Mouse (Mus musculus): ENCODE measurements around the gene Tceal3. TPM values are rescaled to one million over a fixed set of nuclear protein-coding genes. Genes with fewer than 3 reads are reported as not detected.
"Not testable (repeated sequence)": the region's sequence is repeated elsewhere in the genome, so short reads cannot be mapped to it uniquely, and the experiment has no call there.

The Tceal3 gene
- 29.2 and 31.6 TPM in 2 replicates for polyA plus RNA-seq (2014; fragmentation: Nextera tagmentation; extraction: Ambion mirVana)

DNA sequence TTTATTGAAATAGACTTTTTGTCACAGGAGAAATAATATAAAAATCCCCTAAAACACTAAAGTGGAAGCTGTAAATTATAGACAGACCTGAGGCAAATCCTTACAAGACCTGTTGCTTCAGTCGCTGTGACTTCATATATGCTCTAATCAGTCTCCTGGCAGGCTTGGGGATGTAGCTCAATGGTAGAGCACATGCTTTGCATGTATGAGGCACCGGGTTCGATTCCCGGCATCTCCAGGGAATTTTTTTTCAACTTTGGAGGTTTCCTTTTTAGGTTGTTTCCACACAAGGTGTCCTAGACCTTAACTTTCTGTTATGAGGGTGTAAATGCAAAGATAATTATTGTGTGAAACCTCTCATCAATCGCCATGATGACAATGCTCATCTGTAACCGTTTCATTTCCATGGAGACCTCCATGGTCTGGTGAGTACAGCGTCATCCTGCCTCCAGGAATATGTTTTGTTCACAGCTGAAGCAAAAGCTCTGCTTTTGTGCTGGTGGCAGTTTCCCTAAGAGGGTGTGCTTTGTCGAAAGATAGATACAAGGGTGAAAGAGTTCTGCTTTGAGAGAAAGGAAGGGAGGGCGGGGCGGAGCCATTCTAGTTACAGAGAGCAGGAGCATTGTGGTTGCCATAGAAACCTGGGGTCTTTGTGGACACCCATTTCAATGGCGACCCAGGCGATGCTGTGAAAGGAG, at the start of gene Tceal3:
Gene Tceal3, plus strand, starts transcription at position 644 of the 698 bp plus-strand sequence.
- WGBS, result 43% methylated on average over 12 of the region's 12 CpGs
- H3K4me1 ChIP-seq (ENCODE audit: control insufficient read depth, insufficient read depth, low read length), result no peaks in the 10 kb centered on the region
- H3K36me3 ChIP-seq (ENCODE audit: control insufficient read depth, insufficient read depth, low read length), result no peaks in the 10 kb centered on the region
- no peaks in the 10 kb centered on the region for H3K9me3 ChIP-seq (replicated peaks; ENCODE audit: control insufficient read depth, low read length)
- ATAC-seq (peak; percentile 97), DNase-seq (ENCODE audit: low spot score) (peak; percentile 89)
- H3K27me3 ChIP-seq (replicated peaks; ENCODE audit: control insufficient read depth, insufficient read depth, low read length), result no peaks in the 10 kb centered on the region
- peak within 1 kb of the TSS; percentile 42 for H3K4me2 ChIP-seq (ENCODE audit: low read length)
- peak within 1 kb of the TSS; percentile 52 for H3K27ac ChIP-seq (ENCODE audit: low read depth, low read length)
- peak within 1 kb of the TSS; percentile 28 for H3K4me3 ChIP-seq (ENCODE audit: low read depth, low read length)
- H3K9ac ChIP-seq (ENCODE audit: low read length), result peak within 1 kb of the TSS; percentile 50; the same call in 1 of the 2 replicates

GRCm38 (mm10) chrX:136543956-136544355, 46.7 kb upstream of the Tceal3 start, which contains the start of gene Kir3dl2:
Kir3dl2 (minus strand) TSS chrX:136544056.
- not testable (repeated sequence) for H3K4me1 ChIP-seq (ENCODE audit: control insufficient read depth, insufficient read depth, low read length); ATAC-seq; H3K4me2 ChIP-seq (ENCODE audit: low read length); H3K4me3 ChIP-seq (ENCODE audit: low read depth, low read length); H3K9me3 ChIP-seq (replicated peaks; ENCODE audit: control insufficient read depth, low read length); DNase-seq (ENCODE audit: low spot score); H3K27ac ChIP-seq (ENCODE audit: low read depth, low read length); H3K36me3 ChIP-seq (ENCODE audit: control insufficient read depth, insufficient read depth, low read length); H3K27me3 ChIP-seq (replicated peaks; ENCODE audit: control insufficient read depth, insufficient read depth, low read length); H3K9ac ChIP-seq (ENCODE audit: low read length)
- WGBS, result 85% methylated on average over 1 of the region's 1 CpGs

- H3K27me3 ChIP-seq (replicated peaks; ENCODE audit: control insufficient read depth, insufficient read depth, low read length); H3K9ac ChIP-seq (ENCODE audit: low read length); H3K4me3 ChIP-seq (ENCODE audit: low read depth, low read length); DNase-seq (ENCODE audit: low spot score); H3K4me2 ChIP-seq (ENCODE audit: low read length); H3K9me3 ChIP-seq (replicated peaks; ENCODE audit: control insufficient read depth, low read length); H3K4me1 ChIP-seq (ENCODE audit: control insufficient read depth, insufficient read depth, low read length); H3K36me3 ChIP-seq (ENCODE audit: control insufficient read depth, insufficient read depth, low read length); ATAC-seq; H3K27ac ChIP-seq (ENCODE audit: low read depth, low read length): not testable (repeated sequence)
- 94% methylated on average over 9 of the region's 9 CpGs for WGBS
These were observed 21.5 kb upstream of the Tceal3 start for GRCm38 (mm10) chrX:136569094-136569493.

DNA sequence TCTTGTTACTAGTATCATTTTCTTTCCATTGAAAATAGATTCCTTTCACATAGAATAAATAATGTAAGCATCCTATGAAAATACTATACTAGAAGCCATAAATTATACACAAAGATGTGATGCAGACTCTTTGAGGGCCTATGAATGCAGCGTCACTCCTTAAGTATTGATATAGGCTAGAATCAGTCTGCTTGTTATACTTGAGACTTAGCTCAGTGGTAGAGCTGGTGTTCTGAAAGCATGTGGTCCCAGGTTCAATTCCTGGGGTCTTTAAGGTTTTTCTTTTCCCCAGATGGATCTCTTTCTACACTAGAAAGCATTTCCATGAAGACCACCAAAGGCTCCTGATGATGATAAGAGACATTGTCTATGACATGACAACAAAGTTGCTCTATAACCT, 6.0 kb upstream of the Tceal3 start:
- Histone ChIP-seq H3K27me3 (replicated peaks; ENCODE audit: control insufficient read depth, insufficient read depth, low read length) (no peaks in the 10 kb centered on the region), H3K4me3 (ENCODE audit: low read depth, low read length) (no peak overlapping the region), H3K9ac (ENCODE audit: low read length) (no peak overlapping the region), H3K27ac (ENCODE audit: low read depth, low read length) (no peak overlapping the region), H3K4me1 (ENCODE audit: control insufficient read depth, insufficient read depth, low read length) (no peaks in the 10 kb centered on the region), H3K9me3 (replicated peaks; ENCODE audit: control insufficient read depth, low read length) (no peaks in the 10 kb centered on the region), H3K36me3 (ENCODE audit: control insufficient read depth, insufficient read depth, low read length) (no peaks in the 10 kb centered on the region), H3K4me2 (ENCODE audit: low read length) (no peak overlapping the region)
- DNase-seq (ENCODE audit: low spot score) (no peak), ATAC-seq (no peak)
- WGBS, result 88% methylated on average over 1 of the region's 1 CpGs

- peak overlapping the region; percentile 42 for H3K4me2 ChIP-seq (ENCODE audit: low read length)
- H3K4me1 ChIP-seq (ENCODE audit: control insufficient read depth, insufficient read depth, low read length), result no peaks in the 10 kb centered on the region
- ATAC-seq (peak; percentile 72), DNase-seq (ENCODE audit: low spot score) (no peak)
- H3K27me3 ChIP-seq (replicated peaks; ENCODE audit: control insufficient read depth, insufficient read depth, low read length), result no peaks in the 10 kb centered on the region
- peak overlapping the region; percentile 28 for H3K4me3 ChIP-seq (ENCODE audit: low read depth, low read length)
- H3K27ac ChIP-seq (ENCODE audit: low read depth, low read length), result peak overlapping the region; percentile 52
- peak overlapping the region; percentile 50; the same call in 1 of the 2 replicates for H3K9ac ChIP-seq (ENCODE audit: low read length)
- H3K36me3 ChIP-seq (ENCODE audit: control insufficient read depth, insufficient read depth, low read length), result no peaks in the 10 kb centered on the region
- H3K9me3 ChIP-seq (replicated peaks; ENCODE audit: control insufficient read depth, low read length), result no peaks in the 10 kb centered on the region
- 37% methylated on average over 2 of the region's 2 CpGs for WGBS
These were observed 235 bp downstream of the Tceal3 start for GRCm38 (mm10) chrX:136590897-136591257.

DNA sequence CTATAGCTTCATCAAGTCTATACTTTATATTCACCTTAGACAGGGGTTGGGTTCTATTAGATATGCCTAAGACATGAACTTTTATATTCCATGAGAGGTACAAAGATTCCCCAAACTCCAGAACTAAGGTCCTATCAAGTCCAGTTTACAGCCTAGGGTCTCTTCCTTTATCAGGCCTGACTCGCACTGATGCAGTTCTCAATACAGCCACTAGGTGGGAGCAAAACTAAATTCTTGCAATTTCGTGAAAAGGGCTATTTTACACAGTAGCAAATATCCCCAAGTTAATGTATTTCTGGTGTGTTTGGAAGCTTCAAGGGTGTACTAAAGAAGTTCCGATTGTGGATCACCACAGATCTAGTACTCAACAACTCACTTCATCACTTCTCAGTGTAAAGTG, 8.8 kb downstream of the Tceal3 start:
- H3K4me2 ChIP-seq (ENCODE audit: low read length), result no peak overlapping the region
- no peaks in the 10 kb centered on the region for H3K4me1 ChIP-seq (ENCODE audit: control insufficient read depth, insufficient read depth, low read length)
- no peak overlapping the region for H3K27ac ChIP-seq (ENCODE audit: low read depth, low read length)
- no peak for ATAC-seq
- no peaks in the 10 kb centered on the region for H3K9me3 ChIP-seq (replicated peaks; ENCODE audit: control insufficient read depth, low read length)
- H3K36me3 ChIP-seq (ENCODE audit: control insufficient read depth, insufficient read depth, low read length), result no peaks in the 10 kb centered on the region
- DNase-seq (ENCODE audit: low spot score), result peak; percentile 71
- no peak overlapping the region for H3K4me3 ChIP-seq (ENCODE audit: low read depth, low read length)
- no peaks in the 10 kb centered on the region for H3K27me3 ChIP-seq (replicated peaks; ENCODE audit: control insufficient read depth, insufficient read depth, low read length)
- 19% methylated on average over 3 of the region's 3 CpGs for WGBS
- no peak overlapping the region for H3K9ac ChIP-seq (ENCODE audit: low read length)

DNA sequence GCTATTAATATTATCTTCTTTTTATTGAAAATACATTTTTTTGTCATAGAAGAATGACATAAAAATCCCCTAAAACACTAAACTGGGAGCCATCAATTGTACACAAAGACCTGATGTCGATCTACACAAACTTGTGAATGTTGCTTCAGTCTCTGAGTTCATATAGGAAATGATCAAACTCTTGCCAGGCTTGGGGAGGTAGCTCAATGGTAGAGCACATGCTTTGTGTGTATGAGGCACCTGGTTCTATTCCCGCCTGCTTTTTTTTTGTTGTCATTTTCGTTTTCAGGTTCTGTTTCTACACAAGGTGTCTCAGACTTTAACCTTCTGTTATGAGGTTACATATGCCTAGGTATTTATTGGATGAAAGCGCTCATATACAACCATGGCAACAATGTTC, 16.3 kb downstream of the Tceal3 start:
- Histone ChIP-seq H3K27me3 (replicated peaks; ENCODE audit: control insufficient read depth, insufficient read depth, low read length) (no peaks in the 10 kb centered on the region), H3K9me3 (replicated peaks; ENCODE audit: control insufficient read depth, low read length) (no peaks in the 10 kb centered on the region), H3K27ac (ENCODE audit: low read depth, low read length) (no peak overlapping the region), H3K4me1 (ENCODE audit: control insufficient read depth, insufficient read depth, low read length) (no peaks in the 10 kb centered on the region), H3K9ac (ENCODE audit: low read length) (no peak overlapping the region), H3K4me3 (ENCODE audit: low read depth, low read length) (no peak overlapping the region), H3K4me2 (ENCODE audit: low read length) (no peak overlapping the region), H3K36me3 (ENCODE audit: control insufficient read depth, insufficient read depth, low read length) (no peaks in the 10 kb centered on the region)
- WGBS, result 86% methylated on average over 4 of the region's 4 CpGs
- DNase-seq (ENCODE audit: low spot score), result no peak
- ATAC-seq, result no peak

DNA sequence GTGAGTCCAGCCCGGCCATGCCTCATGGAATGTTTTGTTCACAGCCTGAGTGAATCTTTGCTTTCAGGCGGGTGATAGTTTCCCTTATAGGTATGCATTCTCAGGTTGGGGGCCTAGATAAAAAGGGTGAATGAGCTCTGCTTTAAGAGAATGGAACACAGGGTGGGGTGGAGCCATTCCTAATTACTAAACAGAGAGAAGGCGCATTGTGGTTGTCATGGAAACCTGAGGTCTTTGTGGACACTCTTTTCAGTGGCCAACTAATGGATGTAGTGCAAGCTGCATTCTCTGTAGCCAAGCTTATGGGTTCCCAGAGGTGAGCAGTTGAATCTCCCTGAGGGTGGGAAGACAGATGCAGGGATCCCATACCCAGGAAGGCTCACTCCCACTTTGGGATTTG, 16.8 kb downstream of the Tceal3 start:
- no peak overlapping the region for H3K9ac ChIP-seq (ENCODE audit: low read length)
- H3K4me1 ChIP-seq (ENCODE audit: control insufficient read depth, insufficient read depth, low read length), result no peaks in the 10 kb centered on the region
- H3K4me2 ChIP-seq (ENCODE audit: low read length), result no peak overlapping the region
- H3K4me3 ChIP-seq (ENCODE audit: low read depth, low read length), result no peak overlapping the region
- H3K9me3 ChIP-seq (replicated peaks; ENCODE audit: control insufficient read depth, low read length), result no peaks in the 10 kb centered on the region
- WGBS, result 54% methylated on average over 3 of the region's 3 CpGs
- peak; percentile 13 for DNase-seq (ENCODE audit: low spot score)
- H3K27me3 ChIP-seq (replicated peaks; ENCODE audit: control insufficient read depth, insufficient read depth, low read length), result no peaks in the 10 kb centered on the region
- H3K36me3 ChIP-seq (ENCODE audit: control insufficient read depth, insufficient read depth, low read length), result no peaks in the 10 kb centered on the region
- ATAC-seq, result no peak
- no peak overlapping the region for H3K27ac ChIP-seq (ENCODE audit: low read depth, low read length)

DNA sequence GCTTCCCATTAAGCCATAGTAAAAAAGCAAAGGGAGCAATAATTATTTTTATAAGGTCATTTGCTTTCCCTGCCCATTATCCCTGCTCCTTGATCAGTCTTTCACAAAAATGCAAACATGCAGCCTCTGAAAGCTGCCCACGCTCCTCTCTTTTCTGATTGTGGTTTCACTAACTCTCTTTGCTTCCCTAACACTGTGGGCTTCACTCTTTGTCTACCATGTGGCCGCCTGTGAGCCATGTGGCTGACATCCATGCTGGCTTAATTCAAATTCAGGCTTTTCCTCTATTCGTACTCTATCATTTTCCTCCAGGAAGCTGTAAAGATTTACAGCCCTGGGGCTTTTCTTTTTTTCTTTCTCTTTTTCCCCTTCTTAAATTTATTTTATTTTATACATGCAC, 20.7 kb downstream of the Tceal3 start:
- Histone ChIP-seq H3K36me3 (ENCODE audit: control insufficient read depth, insufficient read depth, low read length) (no peaks in the 10 kb centered on the region), H3K27me3 (replicated peaks; ENCODE audit: control insufficient read depth, insufficient read depth, low read length) (no peaks in the 10 kb centered on the region), H3K4me2 (ENCODE audit: low read length) (no peak overlapping the region), H3K9ac (ENCODE audit: low read length) (no peak overlapping the region), H3K4me3 (ENCODE audit: low read depth, low read length) (no peak overlapping the region), H3K27ac (ENCODE audit: low read depth, low read length) (no peak overlapping the region), H3K9me3 (replicated peaks; ENCODE audit: control insufficient read depth, low read length) (no peaks in the 10 kb centered on the region), H3K4me1 (ENCODE audit: control insufficient read depth, insufficient read depth, low read length) (no peaks in the 10 kb centered on the region)
- DNase-seq (ENCODE audit: low spot score) (peak; percentile 23), ATAC-seq (peak; percentile 62; the same call in 1 of the 2 replicates)
- 40% methylated on average over 3 of the region's 3 CpGs for WGBS
